Mouse (Mus musculus) adrenal gland, adult 18-20 months (tissue): Measurements from ENCODE around the gene Tmcc2. TPM values are rescaled to one million over a fixed set of nuclear protein-coding genes. Genes with fewer than 3 reads are reported as not detected.
"Not testable (repeated sequence)": the region's sequence is repeated elsewhere in the genome, so short reads cannot be mapped to it uniquely, and the experiment has no call there.

Experiments
- DNase-seq, 2 experiments: peaks; one replicate each; pipeline ENCODE4 v3.0.0; 2021 to 2022; ENCODE audit warnings: low spot score in 2 of 2
- total RNA-seq, 2 experiments: library from RNA; stranded (reverse); gene quantifications; 1 replicate in 1 of 2; 2 replicates in 1 of 2; pipeline ENCODE4 v1.2.3; 2021

The Tmcc2 gene
- total RNA-seq, 2 experiments from 2014 or later: 8.5 to 10.5 TPM

- DNase-seq: no peak
Observed at GRCm38 (mm10) chr1:132371298-132372081, 19.6 kb downstream of the Tmcc2 start.

GRCm38 (mm10) chr1:132370681-132371173, 20.4 kb downstream of the Tmcc2 start:
- DNase-seq: no peak

GRCm38 (mm10) chr1:132367692-132368506, 23.2 kb downstream of the Tmcc2 start:
- peak; percentile 78 to 81 for DNase-seq

- DNase-seq: no peak
Observed at GRCm38 (mm10) chr1:132366937-132367336, 24.1 kb downstream of the Tmcc2 start.

GRCm38 (mm10) chr1:132366235-132366634, 24.8 kb downstream of the Tmcc2 start:
- no peak for DNase-seq

GRCm38 (mm10) chr1:132365645-132366044, 25.4 kb downstream of the Tmcc2 start:
- no peak for DNase-seq

GRCm38 (mm10) chr1:132364896-132365557, 26.1 kb downstream of the Tmcc2 start:
- DNase-seq: no peak

- DNase-seq: no peak
Observed at GRCm38 (mm10) chr1:132364388-132364787, 26.7 kb downstream of the Tmcc2 start.

- DNase-seq: no peak
Observed at GRCm38 (mm10) chr1:132361959-132362358, 29.1 kb downstream of the Tmcc2 start.

- DNase-seq: no peak
Observed at GRCm38 (mm10) chr1:132356841-132357240, 34.2 kb downstream of the Tmcc2 start.

- peak; percentile 79 to 84 for DNase-seq
Observed at GRCm38 (mm10) chr1:132355841-132356242, 35.2 kb downstream of the Tmcc2 start.

- DNase-seq: no peak
Observed at GRCm38 (mm10) chr1:132355162-132355601, 35.9 kb downstream of the Tmcc2 start.

GRCm38 (mm10) chr1:132354234-132354633, 36.8 kb downstream of the Tmcc2 start:
- no peak for DNase-seq

- no peak for DNase-seq
Observed at GRCm38 (mm10) chr1:132353389-132353788, 37.7 kb downstream of the Tmcc2 start.

- no peak for DNase-seq
Observed at GRCm38 (mm10) chr1:132351058-132351457, 40.0 kb downstream of the Tmcc2 start.

- DNase-seq: not testable (repeated sequence)
Observed at GRCm38 (mm10) chr1:132349601-132350000, 41.5 kb downstream of the Tmcc2 start.

GRCm38 (mm10) chr1:132349049-132349448, 42.0 kb downstream of the Tmcc2 start:
- DNase-seq: not testable (repeated sequence)

- no peak for DNase-seq
Observed at GRCm38 (mm10) chr1:132348401-132348800, 42.7 kb downstream of the Tmcc2 start.

- no peak for DNase-seq
Observed at GRCm38 (mm10) chr1:132346951-132347350, 44.1 kb downstream of the Tmcc2 start.

GRCm38 (mm10) chr1:132346134-132346851, 44.8 kb downstream of the Tmcc2 start:
- no peak for DNase-seq

GRCm38 (mm10) chr1:132345514-132345913, 45.6 kb downstream of the Tmcc2 start:
- DNase-seq: no peak
